Mouse (Mus musculus): ENCODE measurements at regions not wholly inside any gene's neighbourhood (a gene's known extent, or its start where the extent isn't known, plus 50 kb on each side); places are given as distances from the start of the nearest gene placed in this dataset.

GRCm38 (mm10) chr2:51871571-51871970 is 63.4 kb downstream of the Rbm43 start:
- Histone ChIP-seq H3K9ac (no peak overlapping the region), H3K27ac (no peak overlapping the region), H3K4me2 (no peak overlapping the region), H3K9me3 (replicated peaks) (no peaks in the 10 kb centered on the region), H3K4me1 (no peaks in the 10 kb centered on the region), H3K4me3 (no peak overlapping the region), H3K27me3 (no peaks in the 10 kb centered on the region), H3K36me3 (ENCODE audit: poor library complexity, severe bottlenecking) (no peaks in the 10 kb centered on the region)
- 91% methylated on average over 14 of the region's 14 CpGs for WGBS
- ATAC-seq, result no peak
